Mouse (Mus musculus) adrenal gland, adult (tissue): Measurements from ENCODE around the gene Ppp1r13b.

Experiments
- DNase-seq, 2 experiments: peaks; one replicate each; pipeline ENCODE4 v3.0.0; 2022 to 2023; ENCODE audit warnings: low spot score in 1 of 2; ENCODE audit not compliant: inconsistent age in 2 of 2

Ppp1r13b gene

DNA sequence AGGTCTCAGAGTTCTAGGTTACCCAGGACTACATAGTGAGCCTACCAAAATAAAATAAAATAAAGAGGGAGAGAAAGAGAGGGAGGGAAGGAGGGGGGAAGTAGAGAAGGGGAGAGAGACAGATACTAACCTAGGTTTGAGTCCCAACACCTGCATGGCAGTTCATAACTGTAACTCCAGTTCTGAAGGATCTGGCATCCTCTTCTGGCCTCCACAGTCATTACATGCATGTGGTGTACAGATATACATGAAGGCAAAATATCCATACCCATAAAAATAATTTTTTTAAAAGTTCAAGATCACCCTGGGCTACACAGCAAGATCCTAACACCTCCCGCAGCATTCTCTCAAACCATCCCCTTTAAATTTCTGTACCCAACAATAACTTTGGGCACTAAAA is 20.9 kb downstream of the Ppp1r13b start:
- no peak for DNase-seq

DNA sequence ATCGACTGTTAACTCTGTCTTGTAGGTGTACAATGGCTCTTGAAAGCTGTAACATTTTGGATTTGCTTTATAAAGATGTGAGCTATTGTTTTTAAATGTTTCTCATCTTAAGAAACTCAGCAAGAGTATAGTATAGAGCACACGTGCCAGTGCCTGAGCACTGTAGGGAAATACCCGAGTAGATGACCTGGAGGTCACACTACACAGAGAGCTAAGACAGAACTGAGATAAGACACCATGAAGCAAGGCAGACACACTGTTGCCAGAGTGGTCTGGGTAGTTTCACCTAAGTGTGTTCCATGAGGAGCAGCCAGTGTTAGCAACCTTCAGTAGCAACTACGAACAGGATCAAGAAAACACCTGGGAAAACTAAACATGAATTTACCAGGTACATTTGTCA is 25.1 kb downstream of the Ppp1r13b start:
- no peak for DNase-seq

GRCm38 (mm10) chr12:111882022-111882421 is 25.9 kb downstream of the Ppp1r13b start:
- no peak for DNase-seq

- peak; percentile 76 to 91 for DNase-seq
Observed at GRCm38 (mm10) chr12:111878213-111878612, 29.7 kb downstream of the Ppp1r13b start.

- no peak for DNase-seq
Observed at GRCm38 (mm10) chr12:111875499-111875898, 32.4 kb downstream of the Ppp1r13b start.

DNA sequence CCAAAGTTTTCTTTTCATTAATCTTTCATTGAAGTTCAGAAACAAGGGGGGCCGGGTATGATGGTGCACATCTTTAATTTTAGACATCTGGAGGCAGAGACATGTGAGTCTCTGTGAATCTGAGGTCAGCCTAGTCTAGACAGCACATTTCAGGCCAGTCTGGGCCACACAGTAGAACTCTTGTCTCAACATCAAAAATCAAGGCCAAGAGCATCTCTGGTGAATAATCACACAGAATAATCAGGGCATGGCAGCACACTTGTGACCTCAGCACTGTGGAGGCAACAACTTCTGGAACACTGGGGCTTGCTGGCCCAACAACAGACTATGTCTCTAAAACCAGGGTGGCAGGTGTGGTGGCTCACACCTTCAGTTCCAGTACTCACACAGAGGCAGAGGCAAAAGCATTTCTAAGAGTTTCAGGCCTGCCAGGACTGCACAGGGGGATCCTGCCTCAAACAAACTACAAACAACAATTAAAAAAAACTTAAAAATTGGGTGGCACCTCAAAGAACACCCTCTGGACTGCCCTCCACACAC is 33.2 kb downstream of the Ppp1r13b start:
- peak; percentile 53 to 71 for DNase-seq

GRCm38 (mm10) chr12:111872079-111872478 is 35.8 kb downstream of the Ppp1r13b start:
- DNase-seq = no peak

- DNase-seq = no peak
Observed at GRCm38 (mm10) chr12:111870811-111871210, 37.1 kb downstream of the Ppp1r13b start.

GRCm38 (mm10) chr12:111869806-111870205 is 38.1 kb downstream of the Ppp1r13b start:
- DNase-seq = peak; percentile 48 to 64

- peak; percentile 66 to 92 for DNase-seq
Observed at GRCm38 (mm10) chr12:111864206-111864824, 43.6 kb downstream of the Ppp1r13b start.

DNA sequence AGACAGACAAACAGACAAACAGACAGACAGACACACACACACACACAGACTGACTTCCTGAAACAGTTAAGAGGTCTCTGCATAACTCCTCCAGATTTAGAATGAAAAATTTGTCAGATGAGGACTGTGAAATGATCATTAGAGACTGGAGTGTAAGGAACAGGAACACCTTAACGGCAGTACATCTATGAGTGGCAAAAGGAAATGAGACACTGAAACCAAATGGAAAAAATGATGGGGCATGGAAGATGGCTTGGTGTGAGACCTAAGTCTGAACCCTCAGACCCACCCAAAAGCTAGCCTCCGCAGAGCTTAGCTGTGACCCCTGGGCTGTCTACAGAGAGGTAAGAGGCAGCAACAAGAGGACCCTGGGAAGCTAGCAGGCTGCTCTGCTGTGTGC is 52.5 kb downstream of the Ppp1r13b start:
- DNase-seq = no peak

- peak; percentile 83 to 86 for DNase-seq
Observed at GRCm38 (mm10) chr12:111853546-111853945, 54.4 kb downstream of the Ppp1r13b start.

GRCm38 (mm10) chr12:111853011-111853436 is 54.9 kb downstream of the Ppp1r13b start:
- DNase-seq = peak; percentile 55 to 91

GRCm38 (mm10) chr12:111851745-111852144 is 56.2 kb downstream of the Ppp1r13b start:
- DNase-seq = no peak

GRCm38 (mm10) chr12:111851235-111851634 is 56.7 kb downstream of the Ppp1r13b start:
- DNase-seq = no peak

- DNase-seq = peak in 1 of 2 experiments; percentile 74
Observed at GRCm38 (mm10) chr12:111848300-111848798, 59.6 kb downstream of the Ppp1r13b start.

DNA sequence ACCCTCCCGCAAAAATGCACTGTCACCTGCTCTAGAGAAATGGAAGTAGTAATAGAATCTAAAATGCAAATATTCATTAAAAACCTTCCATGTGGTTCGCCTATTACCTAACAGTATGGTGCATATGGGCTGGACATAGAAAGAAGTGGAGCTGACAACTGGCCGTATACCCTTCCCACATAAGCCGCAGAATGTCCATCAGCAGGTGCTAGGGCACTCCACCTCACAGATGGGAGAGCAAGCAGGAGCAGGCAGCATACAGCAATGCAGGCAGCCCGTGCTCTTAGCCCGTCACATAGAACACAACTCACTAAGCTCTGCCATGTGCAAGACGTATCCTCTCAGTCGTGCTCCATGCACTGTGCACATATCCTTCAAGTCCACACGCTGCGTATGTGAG is 61.1 kb downstream of the Ppp1r13b start:
- no peak for DNase-seq

GRCm38 (mm10) chr12:111845953-111846352 is 62.0 kb downstream of the Ppp1r13b start:
- no peak for DNase-seq

DNA sequence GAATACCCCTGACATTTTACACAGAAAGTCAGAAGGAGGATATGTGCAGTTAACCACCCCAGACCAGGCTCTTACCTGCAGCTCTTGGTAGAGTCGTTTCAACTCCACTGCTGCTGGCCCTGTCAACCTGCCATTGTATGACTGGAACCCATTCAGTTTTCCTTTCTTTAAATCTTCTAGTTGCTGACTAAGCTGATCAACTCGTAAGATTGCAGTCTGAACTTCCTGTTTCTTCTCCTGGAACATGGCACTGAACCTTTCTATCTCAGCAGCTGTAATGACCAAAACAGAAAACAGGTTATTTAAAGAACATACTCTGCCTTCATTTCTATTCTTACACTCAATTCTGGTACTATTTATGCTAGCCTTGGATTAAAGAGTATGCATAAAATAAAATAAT is 64.4 kb downstream of the Ppp1r13b start:
- no peak for DNase-seq

GRCm38 (mm10) chr12:111842565-111843433 is 65.1 kb downstream of the Ppp1r13b start:
- DNase-seq = no peak

- no peak for DNase-seq
Observed at GRCm38 (mm10) chr12:111833457-111833856, 74.5 kb downstream of the Ppp1r13b start.

- DNase-seq = no peak
Observed at GRCm38 (mm10) chr12:111832643-111833042, 75.3 kb downstream of the Ppp1r13b start.
